25 mouse cellular contexts compared by ENCODE assay signal in genomic region chr10:115467985-115468384, GRCm38 (mm10).
DNase-seq lines count a peak whose midpoint lies in the region; ATAC-seq and TF ChIP-seq lines count a peak whose summit lies in the region.
"Had no signal": no experiment of that assay in that cellular context is flagged by ENCODE, and none has a peak within 500 bp of the region (broad histone marks: within the 10 kb centered on the region; RNA-seq: fewer than 3 reads in every experiment).

No protein-coding gene starts in this region.

- ATAC-seq in kidney, embryonic 15.5 days (replicated peaks; ENCODE audit: low FRiP score), result peak; percentile 75
- peak; percentile 81 for ATAC-seq in kidney, postnatal 0 days (replicated peaks; ENCODE audit: low FRiP score, low read depth)
- ATAC-seq: activated CD4-positive, CD25-positive, alpha-beta regulatory T cell, adult 4 months; CD4-positive, CD25-positive, alpha-beta regulatory T cell, adult 4 months; forebrain, postnatal 0 days; Patski had no signal

- H3K4me3 ChIP-seq in kidney, embryonic 15.5 days (replicated peaks), result no peak overlapping the region
- no peak overlapping the region for H3K4me3 ChIP-seq in kidney, postnatal 0 days (replicated peaks; ENCODE audit: low read depth, low read length)
- H3K4me3 ChIP-seq: embryonic facial prominence, embryonic 12.5 days; forebrain, embryonic 13.5 days; forebrain, embryonic 15.5 days had no signal

- TF ChIP-seq CTCF in kidney, postnatal 0 days (IDR thresholded peaks at IDR 0.05; ENCODE audit: low read depth), result no peak

- no peaks in the 10 kb centered on the region for H3K9me3 ChIP-seq in kidney, embryonic 15.5 days (replicated peaks)
- no peaks in the 10 kb centered on the region for H3K9me3 ChIP-seq in kidney, postnatal 0 days (replicated peaks; ENCODE audit: low read length)
- H3K9me3 ChIP-seq: embryonic facial prominence, embryonic 12.5 days; forebrain, embryonic 13.5 days; forebrain, embryonic 15.5 days; G1E had no signal

- 0 out of 2 replicates have a peak, but pooled peaks cover 2% of the 10 kb centered on the region for H3K4me1 ChIP-seq in kidney, embryonic 15.5 days
- H3K4me1 ChIP-seq in kidney, postnatal 0 days (replicated peaks; ENCODE audit: insufficient read depth, low read length), result no peaks in the 10 kb centered on the region
- H3K4me1 ChIP-seq: embryonic facial prominence, embryonic 12.5 days had no signal

- intact Hi-C loops in heart, postnatal 10 days (cut with DNase I), result no loop called here

- no peaks in the 10 kb centered on the region for H3K27me3 ChIP-seq in kidney, embryonic 15.5 days
- H3K27me3 ChIP-seq in kidney, postnatal 0 days (ENCODE audit: insufficient read depth, low read length), result no peaks in the 10 kb centered on the region
- H3K27me3 ChIP-seq: CH12.LX had no signal

- no peak overlapping the region for H3K4me2 ChIP-seq in kidney, embryonic 15.5 days
- no peak overlapping the region for H3K4me2 ChIP-seq in kidney, postnatal 0 days (ENCODE audit: low read length)
- H3K4me2 ChIP-seq: embryonic facial prominence, embryonic 12.5 days; forebrain, embryonic 13.5 days; forebrain, embryonic 15.5 days had no signal

- no peak overlapping the region for H3K9ac ChIP-seq in kidney, embryonic 15.5 days
- H3K9ac ChIP-seq in kidney, postnatal 0 days (ENCODE audit: low read depth, low read length), result no peak overlapping the region
- H3K9ac ChIP-seq: embryonic facial prominence, embryonic 12.5 days; forebrain, embryonic 13.5 days; forebrain, embryonic 15.5 days; forebrain, postnatal 0 days had no signal

- no peaks in the 10 kb centered on the region for H3K36me3 ChIP-seq in kidney, embryonic 15.5 days
- no peaks in the 10 kb centered on the region for H3K36me3 ChIP-seq in kidney, postnatal 0 days (ENCODE audit: insufficient read depth, low read length)
- H3K36me3 ChIP-seq: embryonic facial prominence, embryonic 12.5 days; forebrain, embryonic 15.5 days; G1E had no signal

- DNase-seq in heart, adult 11 months, result peak; percentile 64
- DNase-seq in heart, postnatal 10 days, result no peak
- no peak for DNase-seq in kidney, adult 18-20 months
- DNase-seq in kidney, postnatal 0 days (ENCODE audit: low spot score), result no peak
- DNase-seq in kidney, postnatal 4 days, result no peak
- DNase-seq: adrenal gland, adult 8-10 months; adrenal gland, postnatal 14 days; adrenal gland, postnatal 36 days; B cell, adult 2 months; cerebellum, adult 11-12 months; cerebellum, adult 2 months; cerebellum, adult 9-10 months; cerebellum, postnatal 10 days; cerebellum, postnatal 36 days; embryo, embryonic 11 days; forebrain, postnatal 0 days had no signal

- 67% methylated on average over 8 of the region's 8 CpGs for WGBS in kidney, embryonic 15.5 days
- WGBS in kidney, postnatal 0 days, result 61% methylated on average over 8 of the region's 8 CpGs

- H3K27ac ChIP-seq in kidney, embryonic 15.5 days, result no peak overlapping the region
- no peak overlapping the region for H3K27ac ChIP-seq in kidney, postnatal 0 days
- H3K27ac ChIP-seq: embryonic facial prominence, embryonic 12.5 days; forebrain, embryonic 13.5 days; forebrain, embryonic 15.5 days had no signal
